Mouse (Mus musculus) leukemia stem cell, adult 10-12 weeks (primary cell): ENCODE data around the gene Hoxd13. TPM values are rescaled to one million over a fixed set of nuclear protein-coding genes. Genes with fewer than 3 reads are reported as not detected.

Experiments used
- polyA plus RNA-seq: library from polyadenylated mRNA; stranded (reverse); fragments of >175 nt; gene quantifications from 2 replicates; pipeline ENCODE4 v1.2.3, GENCODE M21; 2012; ENCODE audit warnings: low replicate concordance

Hoxd13 gene
- not detected in 2 replicates for polyA plus RNA-seq

DNA sequence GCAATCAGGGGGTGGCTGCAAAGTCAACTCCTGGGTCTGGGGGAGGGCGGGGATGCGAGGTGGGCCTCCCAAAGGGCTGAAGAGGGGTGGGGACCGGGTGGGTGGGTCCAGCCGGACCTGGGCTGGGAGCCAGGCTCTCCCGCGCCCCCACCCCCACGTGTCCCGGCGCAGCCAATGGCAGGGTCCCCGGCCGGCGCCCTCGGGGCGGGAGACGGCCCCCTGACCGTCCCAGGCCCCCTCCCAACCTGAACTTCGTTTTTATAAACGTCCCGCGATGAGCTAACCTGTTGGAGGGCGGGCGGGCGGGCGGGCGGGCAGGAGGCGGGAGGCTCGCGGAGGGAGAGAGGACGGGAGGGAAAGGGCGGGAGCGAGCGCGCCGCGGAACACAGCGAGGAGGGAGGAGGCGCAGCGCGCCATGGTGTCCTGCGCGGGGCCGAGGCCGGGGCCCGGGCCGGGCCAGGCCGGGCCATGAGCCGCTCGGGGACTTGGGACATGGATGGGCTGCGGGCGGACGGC lies at the start of gene Hoxd13:
Hoxd13 (plus strand) TSS at position 469 of the 516 bp plus-strand sequence.

DNA sequence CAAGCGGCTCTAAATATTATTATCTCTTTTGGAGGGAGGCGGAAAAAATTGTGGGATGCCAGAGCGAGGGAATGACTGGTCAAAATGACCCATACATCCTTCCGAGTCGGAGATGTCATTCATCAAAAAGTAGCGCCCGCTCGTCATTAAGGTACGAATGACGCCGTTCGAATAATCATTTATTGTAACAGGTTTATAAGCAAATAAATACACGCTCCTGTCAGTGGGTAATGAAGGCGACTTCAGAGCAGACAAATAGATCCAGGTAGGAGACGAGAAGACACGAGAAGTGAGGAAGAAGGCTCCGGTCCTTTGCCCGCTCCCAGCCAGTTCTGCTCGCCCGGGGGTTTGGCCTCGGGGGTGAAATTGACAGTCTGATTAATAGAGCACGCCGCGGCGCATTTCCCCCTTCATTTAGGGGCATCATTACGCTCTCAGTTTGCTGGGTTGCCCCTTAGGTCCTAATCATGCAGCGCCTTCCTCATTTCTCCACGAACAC lies 8.6 kb upstream of the Hoxd13 start, which contains the start of gene Evx2:
Evx2 (minus strand) TSS at position 51 of the 499 bp plus-strand sequence.

DNA sequence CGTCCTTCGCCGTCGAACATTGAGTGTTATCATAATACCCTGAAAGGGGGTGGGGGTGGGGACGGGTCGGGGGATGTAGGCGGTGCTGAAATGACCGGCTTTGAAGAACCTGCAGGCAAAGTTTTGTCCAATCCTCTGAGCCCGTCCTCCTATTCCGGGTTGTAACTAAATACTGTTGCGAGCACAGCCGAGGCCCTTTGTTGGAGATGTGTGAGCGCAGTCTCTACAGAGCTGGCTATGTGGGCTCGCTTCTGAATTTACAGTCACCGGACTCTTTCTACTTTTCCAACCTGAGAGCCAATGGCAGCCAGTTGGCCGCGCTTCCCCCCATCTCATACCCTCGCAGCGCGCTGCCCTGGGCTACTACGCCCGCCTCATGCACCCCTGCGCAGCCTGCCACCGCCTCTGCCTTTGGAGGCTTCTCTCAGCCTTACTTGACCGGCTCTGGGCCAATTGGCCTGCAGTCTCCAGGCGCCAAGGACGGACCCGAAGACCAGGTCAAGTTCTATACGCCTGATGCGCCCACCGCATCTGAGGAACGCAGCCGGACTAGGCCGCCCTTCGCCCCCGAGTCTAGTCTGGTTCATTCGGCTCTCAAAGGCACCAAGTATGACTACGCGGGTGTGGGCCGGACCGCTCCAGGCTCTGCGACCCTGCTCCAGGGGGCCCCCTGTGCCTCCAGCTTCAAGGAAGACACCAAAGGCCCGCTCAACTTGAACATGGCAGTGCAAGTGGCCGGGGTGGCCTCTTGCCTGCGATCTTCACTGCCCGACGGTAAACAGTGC lies 7.0 kb downstream of the Hoxd13 start, which contains the start of gene Hoxd12:
Hoxd12 (plus strand) TSS at position 133 of the 785 bp plus-strand sequence.

GRCm38 (mm10) chr2:74678891-74679595 lies 10.9 kb downstream of the Hoxd13 start, which contains the start of gene Hoxd11:
Gene Hoxd11, plus strand, starts transcription at chr2:74679557.

DNA sequence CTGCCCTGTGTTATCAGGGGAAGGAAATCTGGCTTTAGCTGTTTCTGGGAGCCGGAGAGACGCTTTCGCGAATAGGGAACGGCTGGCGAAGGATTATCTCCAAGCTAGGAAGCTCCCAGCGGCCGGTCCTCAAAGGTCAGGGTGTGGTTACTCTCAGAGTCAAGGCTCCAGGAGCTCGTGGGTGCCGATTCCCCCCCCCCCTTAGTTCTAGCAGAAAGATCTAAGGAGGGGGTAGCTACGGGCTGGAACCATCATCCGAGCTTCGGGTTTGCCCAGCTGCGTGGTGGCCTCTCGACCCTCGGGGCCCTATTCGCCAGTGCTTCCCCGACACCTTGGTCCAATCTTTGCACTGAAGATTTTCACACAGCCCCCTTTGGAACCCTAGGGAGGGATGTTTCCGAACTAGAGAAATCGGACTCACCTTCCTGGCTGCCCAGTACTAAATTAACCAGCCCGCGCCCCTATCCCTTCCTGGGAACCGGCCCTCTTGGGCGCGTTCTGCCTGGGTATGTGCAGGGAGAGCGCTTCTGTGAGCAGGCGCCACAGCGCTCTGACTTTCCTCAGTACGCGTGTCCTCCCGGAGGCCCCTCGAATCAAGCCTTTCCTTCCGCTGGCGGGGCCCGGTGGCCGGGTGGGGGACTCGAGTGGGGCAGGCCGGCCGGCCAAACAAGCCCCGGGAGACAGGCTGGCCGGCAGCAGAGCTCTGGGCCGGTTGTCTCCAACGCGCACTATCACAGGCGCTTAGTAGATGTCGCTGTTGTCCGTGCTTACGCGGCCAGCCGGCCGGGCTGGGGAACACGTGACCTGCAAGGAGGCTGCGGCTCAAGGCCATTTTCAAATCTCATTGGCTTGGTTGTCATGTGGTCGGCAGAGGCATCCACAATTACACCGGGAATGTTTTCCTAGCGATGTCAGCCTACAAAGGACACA lies 23.2 kb downstream of the Hoxd13 start, which contains the start of gene Hoxd10:
Hoxd10 (plus strand) TSS at position 903 of the 930 bp plus-strand sequence.

DNA sequence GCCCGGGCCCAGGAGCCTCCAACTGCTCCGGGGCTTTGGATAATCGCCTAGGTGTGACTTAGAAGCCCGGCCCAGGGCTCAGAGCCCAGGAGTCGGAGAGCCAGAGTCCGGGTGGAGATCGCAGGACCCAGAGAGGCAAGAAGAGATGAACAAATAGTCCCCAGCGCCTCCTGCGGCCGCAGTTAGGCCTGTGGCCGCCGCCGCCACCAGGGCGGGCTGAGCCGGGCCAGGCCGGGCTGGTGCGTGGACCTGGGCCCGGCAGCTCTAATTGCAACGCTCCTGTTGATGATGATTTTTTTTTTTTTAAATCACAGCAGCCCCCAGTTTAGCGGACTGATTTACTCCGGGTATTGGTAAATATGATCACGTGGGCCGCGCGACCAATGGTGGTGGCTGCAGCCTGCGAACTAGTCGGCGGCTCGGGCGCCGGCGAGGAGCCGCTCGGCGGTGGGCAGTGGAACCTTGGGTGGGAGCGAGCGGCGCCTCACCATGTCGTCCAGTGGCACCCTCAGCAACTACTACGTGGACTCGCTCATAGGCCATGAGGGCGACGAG lies 29.5 kb downstream of the Hoxd13 start, which contains the start of gene Hoxd9:
Hoxd9 (plus strand) TSS at position 161 of the 555 bp plus-strand sequence.

DNA sequence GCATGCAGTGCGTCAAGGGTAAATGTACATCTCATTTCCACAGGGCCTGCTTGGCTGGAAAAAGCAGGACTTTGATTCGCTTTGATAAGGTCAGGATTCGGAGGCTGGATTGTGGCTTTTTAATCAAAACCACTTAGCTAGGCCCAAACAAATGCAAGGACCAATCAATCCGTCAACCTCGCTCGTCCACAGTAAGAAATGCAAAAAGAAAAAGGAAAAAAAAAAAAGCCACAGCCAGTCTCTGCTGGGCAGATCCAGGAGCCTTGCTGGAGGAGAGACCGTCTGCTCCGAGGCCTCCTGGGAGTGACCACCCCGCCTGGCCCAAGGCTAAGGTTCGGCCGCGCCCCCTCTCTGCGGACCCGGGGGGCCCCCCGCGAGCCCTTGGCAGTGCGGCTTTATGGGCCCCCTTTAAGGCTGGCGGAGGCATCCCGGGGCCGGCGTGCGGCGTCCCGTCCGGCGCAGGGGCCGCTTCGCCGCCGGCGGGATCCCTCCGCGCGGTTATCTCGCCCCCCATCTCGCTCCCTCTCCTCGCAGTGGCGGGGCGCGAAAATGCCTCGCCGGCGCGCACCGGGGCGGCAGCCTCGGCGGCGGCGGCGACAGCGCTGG lies 36.4 kb downstream of the Hoxd13 start, which contains the start of gene Hoxd8:
Hoxd8 (plus strand) TSS at position 223 of the 606 bp plus-strand sequence.

GRCm38 (mm10) chr2:74711721-74712621 lies 43.9 kb downstream of the Hoxd13 start, which contains the start of the genes Hoxd3 and Hoxd4:
Gene Hoxd3, plus strand, starts transcription at chr2:74711927.
Gene Hoxd4, plus strand, starts transcription at chr2:74711929.

Other genes starting within 250 kb of the Hoxd13 start
- gene Lnpk, start 88.9 kb upstream of the Hoxd13 start, polyA plus RNA-seq, result 6.2 and 45.5 TPM in 2 replicates
- not detected in 2 replicates for gene Evx2, start 8.8 kb upstream of the Hoxd13 start, polyA plus RNA-seq
- not detected in 2 replicates for gene Hoxd12, start 6.7 kb downstream of the Hoxd13 start, polyA plus RNA-seq
- not detected in 2 replicates for gene Hoxd11, start 11.2 kb downstream of the Hoxd13 start, polyA plus RNA-seq
- gene Hoxd10, start 23.6 kb downstream of the Hoxd13 start, polyA plus RNA-seq, result not detected in 2 replicates
- 0.14 TPM in 1 of 2 replicates, not detected in the other for gene Hoxd9, start 29.4 kb downstream of the Hoxd13 start, polyA plus RNA-seq
- 0.10 and 0.20 TPM in 2 replicates for gene Hoxd8, start 36.3 kb downstream of the Hoxd13 start, polyA plus RNA-seq
- gene Hoxd3, start 43.6 kb downstream of the Hoxd13 start, polyA plus RNA-seq, result not detected in 2 replicates
- gene Hoxd4, start 43.6 kb downstream of the Hoxd13 start, polyA plus RNA-seq, result not detected in 2 replicates
- not detected in 2 replicates for gene Gm28230, start 58.4 kb downstream of the Hoxd13 start, polyA plus RNA-seq
- gene Hoxd1, start 94.7 kb downstream of the Hoxd13 start, polyA plus RNA-seq, result not detected in 2 replicates
- gene Mtx2, start 157.5 kb downstream of the Hoxd13 start, polyA plus RNA-seq, result 77.9 and 92.5 TPM in 2 replicates